Mouse (Mus musculus): ENCODE results near the gene Serpind1. TPM values are rescaled to one million over a fixed set of nuclear protein-coding genes. Genes with fewer than 3 reads are reported as not detected.

Gene Serpind1
- polyA plus RNA-seq, 1 experiment: 0.16 TPM

GRCm38 (mm10) chr16:17382306-17382705 lies 51.1 kb downstream of the Serpind1 start:
- peaks cover 3% of the 10 kb centered on the region for H3K36me3 ChIP-seq (ENCODE audit: control insufficient read depth, insufficient read depth)
- no peak overlapping the region for H3K4me3 ChIP-seq (ENCODE audit: insufficient read depth, poor library complexity, severe bottlenecking)
- no peak overlapping the region for H3ac ChIP-seq (ENCODE audit: control insufficient read depth, insufficient read length, low read depth)
- no peaks in the 10 kb centered on the region for H3K27me3 ChIP-seq (ENCODE audit: control insufficient read depth, insufficient read depth, insufficient read length)
- no peaks in the 10 kb centered on the region for H3K79me3 ChIP-seq (ENCODE audit: low read depth)
- TF ChIP-seq CEBPB (IDR thresholded peaks at IDR 0.05; ENCODE audit: low read depth) (no peak), MYOG (IDR thresholded peaks at IDR 0.05; ENCODE audit: control insufficient read depth, extremely low read depth, insufficient read length) (no peak), CTCF (IDR thresholded peaks at IDR 0.05; ENCODE audit: control insufficient read depth, insufficient read depth, insufficient read length) (no peak), FOSL1 (IDR thresholded peaks at IDR 0.05; ENCODE audit: insufficient read depth, low read length, poor library complexity, severe bottlenecking) (no peak), MYOD1 (IDR thresholded peaks at IDR 0.05; ENCODE audit: control insufficient read depth, insufficient read length, low read depth) (no peak), USF1 (IDR thresholded peaks at IDR 0.05; ENCODE audit: low read depth) (no peak), MAX (IDR thresholded peaks at IDR 0.05) (no peak)
- no peaks in the 10 kb centered on the region for H3K79me2 ChIP-seq (ENCODE audit: control insufficient read depth, insufficient read depth)

GRCm38 (mm10) chr16:17383594-17384326 lies 52.6 kb downstream of the Serpind1 start:
- TF ChIP-seq MAX (IDR thresholded peaks at IDR 0.05) (no peak), CEBPB (IDR thresholded peaks at IDR 0.05; ENCODE audit: low read depth) (no peak), MYOD1 (IDR thresholded peaks at IDR 0.05; ENCODE audit: control insufficient read depth, insufficient read length, low read depth) (no peak), CTCF (IDR thresholded peaks at IDR 0.05; ENCODE audit: control insufficient read depth, insufficient read depth, insufficient read length) (no peak), USF1 (IDR thresholded peaks at IDR 0.05; ENCODE audit: low read depth) (no peak), MYOG (IDR thresholded peaks at IDR 0.05; ENCODE audit: control insufficient read depth, extremely low read depth, insufficient read length) (no peak), FOSL1 (IDR thresholded peaks at IDR 0.05; ENCODE audit: insufficient read depth, low read length, poor library complexity, severe bottlenecking) (no peak)

GRCm38 (mm10) chr16:17392784-17393183 lies 61.6 kb downstream of the Serpind1 start:
- no peaks in the 10 kb centered on the region for H3K79me2 ChIP-seq (ENCODE audit: control insufficient read depth, insufficient read depth)
- no peak overlapping the region for H3K4me3 ChIP-seq (ENCODE audit: insufficient read depth, poor library complexity, severe bottlenecking)
- H3ac ChIP-seq (ENCODE audit: control insufficient read depth, insufficient read length, low read depth): no peak overlapping the region
- TF ChIP-seq MYOG (IDR thresholded peaks at IDR 0.05; ENCODE audit: control insufficient read depth, extremely low read depth, insufficient read length): no peak
- TF ChIP-seq CEBPB (IDR thresholded peaks at IDR 0.05; ENCODE audit: low read depth): no peak
- no peak for TF ChIP-seq CTCF (IDR thresholded peaks at IDR 0.05; ENCODE audit: control insufficient read depth, insufficient read depth, insufficient read length)
- no peak for TF ChIP-seq MAX (IDR thresholded peaks at IDR 0.05)
- TF ChIP-seq MYOD1 (IDR thresholded peaks at IDR 0.05; ENCODE audit: control insufficient read depth, insufficient read length, low read depth): no peak
- no peak for TF ChIP-seq FOSL1 (IDR thresholded peaks at IDR 0.05; ENCODE audit: insufficient read depth, low read length, poor library complexity, severe bottlenecking)
- TF ChIP-seq USF1 (IDR thresholded peaks at IDR 0.05; ENCODE audit: low read depth): no peak
- H3K27me3 ChIP-seq (ENCODE audit: control insufficient read depth, insufficient read depth, insufficient read length): no peaks in the 10 kb centered on the region
- peaks cover 6% of the 10 kb centered on the region for H3K36me3 ChIP-seq (ENCODE audit: control insufficient read depth, insufficient read depth)
- H3K79me3 ChIP-seq (ENCODE audit: low read depth): no peaks in the 10 kb centered on the region

More at GRCm38 (mm10) chr16:17383594-17384326, 52.6 kb downstream of the Serpind1 start:
- H3K4me3 ChIP-seq (ENCODE audit: insufficient read depth, poor library complexity, severe bottlenecking): no peak overlapping the region
- no peaks in the 10 kb centered on the region for H3K79me2 ChIP-seq (ENCODE audit: control insufficient read depth, insufficient read depth)
- H3K36me3 ChIP-seq (ENCODE audit: control insufficient read depth, insufficient read depth): peaks cover 3% of the 10 kb centered on the region
- H3ac ChIP-seq (ENCODE audit: control insufficient read depth, insufficient read length, low read depth): no peak overlapping the region
- H3K27me3 ChIP-seq (ENCODE audit: control insufficient read depth, insufficient read depth, insufficient read length): no peaks in the 10 kb centered on the region
- no peaks in the 10 kb centered on the region for H3K79me3 ChIP-seq (ENCODE audit: low read depth)

Other genes with a start within 250 kb of the Serpind1 start
- 46.0 TPM for gene Ppil2, start 220.1 kb upstream of the Serpind1 start, polyA plus RNA-seq (2012; fragmentation: generic; extraction: Trizol)
- gene 2610318N02Rik, start 206.2 kb upstream of the Serpind1 start, polyA plus RNA-seq (2012; fragmentation: generic; extraction: Trizol): 25.4 TPM
- gene Sdf2l1, start 199.0 kb upstream of the Serpind1 start, polyA plus RNA-seq (2012; fragmentation: generic; extraction: Trizol): 41.1 TPM
- 5.6 TPM for gene Ydjc, start 186.8 kb upstream of the Serpind1 start, polyA plus RNA-seq (2012; fragmentation: generic; extraction: Trizol)
- 0.18 TPM for gene Ccdc116, start 184.1 kb upstream of the Serpind1 start, polyA plus RNA-seq (2012; fragmentation: generic; extraction: Trizol)
- gene Ube2l3, start 128.7 kb upstream of the Serpind1 start, polyA plus RNA-seq (2012; fragmentation: generic; extraction: Trizol): 135 TPM
- gene Rimbp3, start 122.8 kb upstream of the Serpind1 start, polyA plus RNA-seq (2012; fragmentation: generic; extraction: Trizol): 0.02 TPM
- gene Hic2, start 97.8 kb upstream of the Serpind1 start, polyA plus RNA-seq (2012; fragmentation: generic; extraction: Trizol): 1.1 TPM
- 1.3 TPM for gene Tmem191c, start 55.3 kb upstream of the Serpind1 start, polyA plus RNA-seq (2012; fragmentation: generic; extraction: Trizol)
- 9.1 TPM for gene Snap29, start 74.6 kb downstream of the Serpind1 start, polyA plus RNA-seq (2012; fragmentation: generic; extraction: Trizol)
- gene Pi4ka, start 74.9 kb downstream of the Serpind1 start, polyA plus RNA-seq (2012; fragmentation: generic; extraction: Trizol): 39.5 TPM
- 15.2 TPM for gene Crkl, start 120.6 kb downstream of the Serpind1 start, polyA plus RNA-seq (2012; fragmentation: generic; extraction: Trizol)
- gene Aifm3, start 158.2 kb downstream of the Serpind1 start, polyA plus RNA-seq (2012; fragmentation: generic; extraction: Trizol): not detected
- gene Lztr1, start 177.3 kb downstream of the Serpind1 start, polyA plus RNA-seq (2012; fragmentation: generic; extraction: Trizol): 69.0 TPM
- 55.7 TPM for gene Thap7, start 199.8 kb downstream of the Serpind1 start, polyA plus RNA-seq (2012; fragmentation: generic; extraction: Trizol)
- 0.06 TPM for gene Lrrc74b, start 229.9 kb downstream of the Serpind1 start, polyA plus RNA-seq (2012; fragmentation: generic; extraction: Trizol)
- 1.9 TPM for gene P2rx6, start 230.5 kb downstream of the Serpind1 start, polyA plus RNA-seq (2012; fragmentation: generic; extraction: Trizol)